Mouse (Mus musculus) ovary, postnatal 14 days (tissue): ENCODE results near the gene Chrna1.

Source experiments
- DNase-seq: peaks from one replicate; pipeline ENCODE4 v3.0.0; 2022; ENCODE audit warnings: low spot score

Gene Chrna1

GRCm38 (mm10) chr2:73518311-73518710, 61.8 kb downstream of the Chrna1 start:
- no peak for DNase-seq

DNA sequence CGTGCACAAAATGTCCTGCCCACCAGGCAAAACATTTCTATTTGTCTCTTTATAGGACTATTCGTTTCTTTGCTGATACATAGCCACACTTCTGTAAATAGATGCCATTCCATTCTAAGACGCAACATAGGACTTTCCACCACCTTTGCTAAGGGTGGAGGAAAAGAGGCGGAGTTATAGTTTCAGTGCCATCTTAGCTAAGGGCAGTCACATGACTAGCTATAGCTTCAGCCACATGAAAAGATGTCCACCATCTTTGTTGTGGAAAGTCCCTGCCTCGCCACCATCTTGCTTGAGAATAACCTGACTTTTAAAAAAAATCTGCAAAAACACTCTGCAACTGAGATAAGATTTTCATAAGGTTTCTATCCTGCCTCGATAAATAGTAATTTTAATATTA, 66.0 kb downstream of the Chrna1 start:
- DNase-seq = no peak
